Mouse (Mus musculus) embryonic fibroblast, embryonic 13.5 days (primary cell): ENCODE results near the gene B230104I21Rik.

Source experiments
- CTCF ChIP-seq: IDR thresholded peaks from 2 replicates; pipeline ENCODE4 v1.5.1; 2011; ENCODE audit warnings: mild to moderate bottlenecking, control low read depth, low read length, moderate library complexity, borderline replicate concordance; ENCODE audit not compliant: insufficient read depth
- POLR2A ChIP-seq: IDR thresholded peaks from 2 replicates; pipeline ENCODE4 v1.6.1; 2011; ENCODE audit warnings: low read depth, mild to moderate bottlenecking, control low read depth, low read length, moderate library complexity

DNA sequence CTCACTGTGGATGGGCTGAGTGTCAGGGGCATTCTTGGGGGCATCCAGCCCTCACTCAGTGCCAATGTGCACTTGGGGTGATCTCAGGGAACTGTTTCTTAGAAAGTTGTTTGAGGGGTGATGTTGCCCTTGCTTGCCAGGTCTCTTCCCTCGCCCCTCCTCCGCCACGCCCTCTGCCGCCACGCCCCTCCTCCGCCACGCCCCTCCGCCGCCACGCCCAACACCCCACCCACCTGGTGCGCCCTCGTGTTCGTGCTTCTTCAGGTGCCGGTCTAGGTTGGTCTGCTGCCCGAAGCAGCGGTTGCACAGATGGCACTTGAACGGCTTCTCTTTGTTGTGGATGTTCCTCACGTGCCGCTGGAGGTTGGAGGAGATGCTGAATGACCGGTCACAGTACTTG lies 7.5 kb upstream of the B230104I21Rik start:
- no peak for TF ChIP-seq CTCF
- TF ChIP-seq POLR2A: no peak
